Mouse (Mus musculus): ENCODE results near the gene Zdhhc1.

Gene Zdhhc1

GRCm38 (mm10) chr8:105496439-105497180 lies at the start of gene Zdhhc1:
TSS of gene Zdhhc1 (minus strand) at chr8:105496902.
- DNase-seq (ENCODE audit: low spot score), result peak; percentile 91

- no peak for DNase-seq (ENCODE audit: low spot score)
Measured at GRCm38 (mm10) chr8:105545249-105545648, 48.5 kb upstream of the Zdhhc1 start.

GRCm38 (mm10) chr8:105544544-105545205 lies 48.0 kb upstream of the Zdhhc1 start:
- DNase-seq (ENCODE audit: low spot score), result no peak

GRCm38 (mm10) chr8:105543703-105544102 lies 47.0 kb upstream of the Zdhhc1 start:
- DNase-seq (ENCODE audit: low spot score), result no peak

- DNase-seq (ENCODE audit: low spot score), result no peak
Measured at GRCm38 (mm10) chr8:105542808-105543207, 46.1 kb upstream of the Zdhhc1 start.

- no peak for DNase-seq (ENCODE audit: low spot score)
Measured at GRCm38 (mm10) chr8:105542032-105542656, 45.4 kb upstream of the Zdhhc1 start.

- no peak for DNase-seq (ENCODE audit: low spot score)
Measured at GRCm38 (mm10) chr8:105538940-105539339, 42.2 kb upstream of the Zdhhc1 start.

- DNase-seq (ENCODE audit: low spot score), result no peak
Measured at GRCm38 (mm10) chr8:105537011-105537677, 40.4 kb upstream of the Zdhhc1 start.

GRCm38 (mm10) chr8:105536546-105536945 lies 39.8 kb upstream of the Zdhhc1 start:
- no peak for DNase-seq (ENCODE audit: low spot score)

- DNase-seq (ENCODE audit: low spot score), result peak; percentile 91
Measured at GRCm38 (mm10) chr8:105533892-105534329, 37.2 kb upstream of the Zdhhc1 start.

GRCm38 (mm10) chr8:105533439-105533838 lies 36.7 kb upstream of the Zdhhc1 start:
- no peak for DNase-seq (ENCODE audit: low spot score)

GRCm38 (mm10) chr8:105531774-105532173 lies 35.1 kb upstream of the Zdhhc1 start:
- no peak for DNase-seq (ENCODE audit: low spot score)

GRCm38 (mm10) chr8:105529271-105529670 lies 32.6 kb upstream of the Zdhhc1 start:
- DNase-seq (ENCODE audit: low spot score), result no peak

- DNase-seq (ENCODE audit: low spot score), result no peak
Measured at GRCm38 (mm10) chr8:105528206-105528605, 31.5 kb upstream of the Zdhhc1 start.

- DNase-seq (ENCODE audit: low spot score), result no peak
Measured at GRCm38 (mm10) chr8:105527110-105527509, 30.4 kb upstream of the Zdhhc1 start.

- DNase-seq (ENCODE audit: low spot score), result peak; percentile 56
Measured at GRCm38 (mm10) chr8:105522890-105523289, 26.2 kb upstream of the Zdhhc1 start.

GRCm38 (mm10) chr8:105521995-105522769 lies 25.5 kb upstream of the Zdhhc1 start:
- no peak for DNase-seq (ENCODE audit: low spot score)

GRCm38 (mm10) chr8:105521061-105521460 lies 24.4 kb upstream of the Zdhhc1 start:
- peak; percentile 65 for DNase-seq (ENCODE audit: low spot score)

- no peak for DNase-seq (ENCODE audit: low spot score)
Measured at GRCm38 (mm10) chr8:105520521-105520920, 23.8 kb upstream of the Zdhhc1 start.

GRCm38 (mm10) chr8:105519591-105519990 lies 22.9 kb upstream of the Zdhhc1 start:
- DNase-seq (ENCODE audit: low spot score), result peak; percentile 65

- DNase-seq (ENCODE audit: low spot score), result peak; percentile 57
Measured at GRCm38 (mm10) chr8:105518436-105519313, 22.0 kb upstream of the Zdhhc1 start, which contains the start of gene Hsd11b2. TSS of gene Hsd11b2 (plus strand) at chr8:105518755.
